In the genomic region with DNA sequence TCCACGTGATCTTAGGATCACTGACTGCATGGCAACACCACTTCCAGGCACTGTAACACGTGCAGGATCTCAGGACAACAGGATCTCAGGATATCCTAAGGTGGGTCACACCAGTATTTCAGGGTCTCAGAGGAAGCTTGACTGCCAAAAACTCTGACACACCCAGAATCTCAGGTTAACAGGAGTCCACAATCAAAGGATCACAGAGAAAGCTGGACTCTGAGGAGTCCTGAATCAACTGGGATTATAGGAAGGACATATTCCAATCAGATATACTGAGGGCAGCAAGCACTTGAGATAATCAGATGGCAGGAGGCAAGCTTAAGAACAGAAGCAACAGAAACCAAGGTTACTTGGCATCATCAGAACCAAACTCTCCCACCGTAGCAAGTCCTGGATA, we compare ENCODE assay signal across 18 mouse cellular contexts. TPM values are rescaled to one million over a fixed set of nuclear protein-coding genes. Genes with fewer than 3 reads are reported as not detected.
A peak's percentile ranks its signal among the peaks of the same experiment; 100 is the strongest.
DNase-seq lines count a peak whose midpoint lies in the region; TF ChIP-seq lines count a peak whose summit lies in the region.
"Not testable (repeated sequence)": the region's sequence is repeated elsewhere in the genome, so short reads cannot be mapped to it uniquely, and the experiment has no call there.
"Had no signal": no experiment of that assay in that cellular context is flagged by ENCODE, and none has a peak within 500 bp of the region (broad histone marks: within the 10 kb centered on the region; RNA-seq: fewer than 3 reads in every experiment).

No protein-coding gene starts in this region.

- no CpG with 5 or more reads among the region's 3 CpGs for WGBS in lung, adult 2 months

- DNase-seq in cerebellum, adult 9-11 months, result peak; percentile 13
- peak; percentile 21 for DNase-seq in kidney, adult 11 months
- peak; percentile 12 for DNase-seq in layer of hippocampus, adult 11-12 months (ENCODE audit: low spot score)
- DNase-seq in lung, adult 2 months, result peak; percentile 9
- peak; percentile 1 for DNase-seq in lung, postnatal 25 days (ENCODE audit: low spot score)
- peak; percentile 3 for DNase-seq in testis, postnatal 14 days (ENCODE audit: low spot score)
- peak; percentile 2 for DNase-seq in thymus, postnatal 14 days
- peak; percentile 20 for DNase-seq in urinary bladder, adult 2 months (ENCODE audit: low spot score)

- not testable (repeated sequence) for TF ChIP-seq POLR2A in lung, adult 2 months (IDR thresholded peaks at IDR 0.05; ENCODE audit: borderline replicate concordance, extremely low read depth, low read depth, low read length)

- H3K4me3 ChIP-seq in lung, adult 2 months (replicated peaks; ENCODE audit: extremely low read depth, low read depth, low read length), result not testable (repeated sequence)

- not testable (repeated sequence) for TF ChIP-seq CTCF in lung, adult 2 months (IDR thresholded peaks at IDR 0.05; ENCODE audit: insufficient read depth, low read length)

- H3K4me1 ChIP-seq in lung, adult 2 months (ENCODE audit: control insufficient read depth, insufficient read depth, low read length), result not testable (repeated sequence)

RNA-seq across cellular contexts. Expression of a gene that starts 12.7 kb away (rescaled TPM):
- polyA plus RNA-seq in lung, adult 2 months (2012; rRNA removed), result 0.07 TPM in 1 of 2 replicates, not detected in the other
- 0.04 TPM in 1 of 2 replicates, not detected in the other for polyA plus RNA-seq in urinary bladder, adult 2 months (2012; rRNA removed)
- polyA plus RNA-seq: activated CD4-positive, CD25-positive, alpha-beta regulatory T cell, adult 4 months; CD4-positive, CD25-positive, alpha-beta regulatory T cell, adult 4 months; embryonic facial prominence, embryonic 11.5 days; embryonic facial prominence, embryonic 13.5 days; embryonic facial prominence, embryonic 15.5 days; erythroblast, embryonic 14.5 days; forebrain, embryonic 10.5 days; forebrain, embryonic 12.5 days; G1E; Patski had no signal
